Mouse (Mus musculus) embryonic facial prominence, embryonic 15.5 days (tissue): ENCODE measurements around the gene Fhit. TPM values are rescaled to one million over a fixed set of nuclear protein-coding genes. Genes with fewer than 3 reads are reported as not detected.

ENCODE experiments used
- ATAC-seq: fragments of 200-750 bp; cut with Nextera tagmentation; 2 replicates; pipeline ENCODE4 v1.8.0; 2017; ENCODE audit warnings: low read depth, moderate TSS enrichment; ENCODE audit not compliant: insufficient number of reproducible peaks, low FRiP score, low TSS enrichment
- H3K27ac ChIP-seq: fragments of 300-500 bp; sonication (generic); replicated peaks from 2 replicates; pipeline ENCODE4 v1.5.1; 2015; ENCODE audit warnings: mild to moderate bottlenecking, inconsistent platforms
- H3K27me3 ChIP-seq: fragments of 300-500 bp; sonication (generic); 2 replicates; pipeline ENCODE4 v1.6.1; 2015; ENCODE audit warnings: inconsistent platforms
- H3K36me3 ChIP-seq: fragments of 300-500 bp; sonication (generic); 2 replicates; pipeline ENCODE4 v1.6.1; 2015; ENCODE audit warnings: mild to moderate bottlenecking, inconsistent platforms
- H3K4me1 ChIP-seq: fragments of 300-500 bp; sonication (generic); 2 replicates; pipeline ENCODE4 v1.6.1; 2015; ENCODE audit warnings: inconsistent platforms
- H3K4me2 ChIP-seq: fragments of 300-500 bp; sonication (generic); replicated peaks from 2 replicates; pipeline ENCODE4 v1.6.1; 2015; ENCODE audit warnings: mild to moderate bottlenecking, inconsistent platforms
- H3K4me3 ChIP-seq: fragments of 300-500 bp; sonication (generic); replicated peaks from 2 replicates; pipeline ENCODE4 v1.5.1; 2015; ENCODE audit warnings: mild to moderate bottlenecking, inconsistent platforms
- H3K9ac ChIP-seq: fragments of 300-500 bp; sonication (generic); 2 replicates; pipeline ENCODE4 v1.6.1; 2015; ENCODE audit warnings: inconsistent platforms
- H3K9me3 ChIP-seq: fragments of 300-500 bp; sonication (generic); replicated peaks from 2 replicates; pipeline ENCODE4 v1.6.1; 2016; ENCODE audit warnings: inconsistent platforms
- WGBS: fragments of 180-500 bp; shearing (Covaris S2); methylation state at CpG from one replicate; pipeline ENCODE4 v1.1.7; 2015; 5-methylcytosine and 5-hydroxymethylcytosine counted together
- polyA plus RNA-seq: library from polyadenylated mRNA; unstranded; fragments of >200 nt; fragmentation: Nextera tagmentation; extraction: Ambion mirVana; gene quantifications from 2 replicates; pipeline ENCODE4 v1.2.1, GENCODE M21; 2015

Gene Fhit
- polyA plus RNA-seq, 1 experiment from 2014 or later: 8.7 TPM

DNA sequence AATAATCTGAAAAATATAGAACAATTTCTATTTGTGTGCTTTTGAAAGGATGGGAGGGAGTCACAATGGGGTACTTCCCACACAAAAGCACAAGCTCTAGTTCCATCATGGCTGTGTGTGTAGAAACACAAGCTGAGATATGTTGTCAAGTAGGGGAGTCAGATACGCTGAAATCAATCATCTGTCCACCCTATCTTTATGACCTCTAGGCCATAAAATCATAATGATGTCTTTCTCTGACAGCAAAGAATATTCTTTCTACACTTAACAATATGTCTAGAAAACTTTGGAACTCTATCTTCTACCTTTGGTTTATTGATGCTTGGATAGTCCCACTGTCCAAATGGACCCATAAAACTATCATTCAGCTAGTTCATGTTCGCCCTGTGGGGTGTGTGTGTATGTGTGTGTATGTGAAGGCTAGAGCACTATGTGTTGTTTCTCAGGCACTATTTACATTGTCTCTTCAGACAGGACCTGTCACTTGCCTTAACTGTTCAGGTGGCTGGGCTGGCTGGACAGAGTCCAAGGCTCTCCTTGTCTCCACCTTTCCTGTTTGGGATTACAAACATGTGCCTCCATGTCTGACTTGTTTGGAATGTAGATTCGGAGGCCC, 592.8 kb downstream of the Fhit start:
- no peaks in the 10 kb centered on the region for H3K4me1 ChIP-seq
- H3K9ac ChIP-seq: no peak overlapping the region
- H3K9me3 ChIP-seq: no peaks in the 10 kb centered on the region
- 84% methylated on average over 3 of the region's 3 CpGs for WGBS
- no peak overlapping the region for H3K4me2 ChIP-seq
- H3K36me3 ChIP-seq: no peaks in the 10 kb centered on the region
- no peak for ATAC-seq
- H3K4me3 ChIP-seq: no peak overlapping the region
- H3K27ac ChIP-seq: no peak overlapping the region
- H3K27me3 ChIP-seq: no peaks in the 10 kb centered on the region

- H3K4me2 ChIP-seq: no peak overlapping the region
- no peak for ATAC-seq
- WGBS: 76% methylated on average over 2 of the region's 2 CpGs
- H3K27me3 ChIP-seq: no peaks in the 10 kb centered on the region
- H3K4me3 ChIP-seq: no peak overlapping the region
- H3K27ac ChIP-seq: no peak overlapping the region
- no peaks in the 10 kb centered on the region for H3K4me1 ChIP-seq
- H3K36me3 ChIP-seq: no peaks in the 10 kb centered on the region
- H3K9me3 ChIP-seq: no peaks in the 10 kb centered on the region
- no peak overlapping the region for H3K9ac ChIP-seq
These were observed 594.1 kb downstream of the Fhit start for GRCm38 (mm10) chr14:10567771-10568170.

DNA sequence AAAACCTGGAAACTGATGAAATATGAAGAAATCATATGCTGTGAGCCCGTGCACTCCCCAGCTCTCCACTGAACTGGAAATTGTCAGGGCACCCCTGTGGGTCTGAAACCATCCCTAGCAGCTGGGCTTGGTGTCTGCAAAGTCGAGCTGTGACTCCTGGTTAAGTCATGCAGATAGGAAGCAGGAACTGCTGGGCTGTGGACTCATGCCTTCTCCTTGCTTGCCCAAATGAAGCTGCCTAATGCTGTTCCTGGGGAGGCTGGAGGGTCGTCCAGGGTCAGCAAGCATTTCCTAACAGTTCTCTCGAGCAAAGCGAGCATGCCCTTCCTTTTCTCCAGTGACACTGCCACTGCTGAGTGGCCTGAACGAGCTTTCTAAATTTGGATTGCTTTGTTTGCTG, 607.1 kb downstream of the Fhit start:
- Histone ChIP-seq H3K9me3 (no peaks in the 10 kb centered on the region), H3K27me3 (no peaks in the 10 kb centered on the region), H3K36me3 (no peaks in the 10 kb centered on the region), H3K4me1 (no peaks in the 10 kb centered on the region), H3K4me2 (no peak overlapping the region), H3K27ac (no peak overlapping the region), H3K9ac (no peak overlapping the region), H3K4me3 (no peak overlapping the region)
- no peak for ATAC-seq
- WGBS: 40% methylated on average over 6 of the region's 6 CpGs

GRCm38 (mm10) chr14:10548632-10549031, 613.2 kb downstream of the Fhit start:
- H3K4me1 ChIP-seq: no peaks in the 10 kb centered on the region

DNA sequence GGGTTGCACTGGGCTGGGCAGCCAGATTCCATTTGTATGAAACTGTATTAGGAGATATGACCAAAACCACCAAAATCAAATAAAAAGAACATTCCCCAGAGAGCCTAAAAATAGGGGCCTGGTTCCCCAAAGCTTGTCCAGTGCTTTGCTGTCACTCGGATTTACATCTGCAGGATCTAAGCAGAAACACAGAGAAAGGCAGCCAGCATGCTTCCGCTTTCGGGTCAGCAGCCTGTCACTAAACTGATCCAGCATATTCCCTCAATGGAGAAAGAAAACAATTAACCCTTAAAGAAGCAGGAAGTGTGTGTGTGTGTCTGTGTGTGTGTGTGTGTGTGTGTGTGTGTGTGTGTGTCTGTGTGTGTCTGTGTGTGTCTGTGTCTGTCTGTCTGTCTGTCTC, 615.9 kb downstream of the Fhit start:
- no peak for ATAC-seq
- WGBS: 54% methylated on average over 3 of the region's 3 CpGs
- Histone ChIP-seq H3K27me3 (no peaks in the 10 kb centered on the region), H3K4me2 (no peak overlapping the region), H3K9me3 (no peaks in the 10 kb centered on the region), H3K4me3 (no peak overlapping the region), H3K9ac (no peak overlapping the region), H3K4me1 (no peaks in the 10 kb centered on the region), H3K27ac (no peak overlapping the region), H3K36me3 (no peaks in the 10 kb centered on the region)

More at GRCm38 (mm10) chr14:10548632-10549031, 613.2 kb downstream of the Fhit start:
- Histone ChIP-seq H3K36me3 (no peaks in the 10 kb centered on the region), H3K4me2 (no peak overlapping the region), H3K4me3 (no peak overlapping the region), H3K9me3 (no peaks in the 10 kb centered on the region), H3K27ac (no peak overlapping the region), H3K9ac (no peak overlapping the region), H3K27me3 (no peaks in the 10 kb centered on the region)
- WGBS: 73% methylated on average over 2 of the region's 2 CpGs
- ATAC-seq: no peak

DNA sequence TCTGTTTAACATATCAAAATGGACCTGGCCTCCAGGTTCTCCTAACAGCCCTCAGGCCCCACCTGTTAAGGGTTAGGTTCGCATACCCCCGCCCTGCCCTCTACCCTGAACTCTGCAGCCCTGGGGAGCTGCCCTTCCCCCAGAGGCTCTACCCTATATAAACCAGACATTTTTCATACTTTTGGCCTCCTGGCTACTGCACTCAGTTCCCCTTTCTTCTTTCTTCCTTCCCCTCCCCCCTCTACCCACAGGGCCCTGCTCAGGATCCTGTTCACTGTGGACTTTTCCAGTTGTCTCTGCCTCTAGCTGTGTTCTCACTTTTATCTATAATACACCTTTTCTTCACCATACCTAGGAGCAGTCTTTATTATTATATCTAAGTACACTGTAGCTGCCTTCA, 627.0 kb downstream of the Fhit start:
- no peaks in the 10 kb centered on the region for H3K9me3 ChIP-seq
- no peaks in the 10 kb centered on the region for H3K36me3 ChIP-seq
- H3K4me2 ChIP-seq: no peak overlapping the region
- no peak for ATAC-seq
- no peaks in the 10 kb centered on the region for H3K27me3 ChIP-seq
- 43% methylated on average over 2 of the region's 2 CpGs for WGBS
- H3K4me1 ChIP-seq: 0 out of 2 replicates have a peak, but pooled peaks cover 4% of the 10 kb centered on the region
- no peak overlapping the region for H3K9ac ChIP-seq
- H3K4me3 ChIP-seq: no peak overlapping the region
- H3K27ac ChIP-seq: no peak overlapping the region

DNA sequence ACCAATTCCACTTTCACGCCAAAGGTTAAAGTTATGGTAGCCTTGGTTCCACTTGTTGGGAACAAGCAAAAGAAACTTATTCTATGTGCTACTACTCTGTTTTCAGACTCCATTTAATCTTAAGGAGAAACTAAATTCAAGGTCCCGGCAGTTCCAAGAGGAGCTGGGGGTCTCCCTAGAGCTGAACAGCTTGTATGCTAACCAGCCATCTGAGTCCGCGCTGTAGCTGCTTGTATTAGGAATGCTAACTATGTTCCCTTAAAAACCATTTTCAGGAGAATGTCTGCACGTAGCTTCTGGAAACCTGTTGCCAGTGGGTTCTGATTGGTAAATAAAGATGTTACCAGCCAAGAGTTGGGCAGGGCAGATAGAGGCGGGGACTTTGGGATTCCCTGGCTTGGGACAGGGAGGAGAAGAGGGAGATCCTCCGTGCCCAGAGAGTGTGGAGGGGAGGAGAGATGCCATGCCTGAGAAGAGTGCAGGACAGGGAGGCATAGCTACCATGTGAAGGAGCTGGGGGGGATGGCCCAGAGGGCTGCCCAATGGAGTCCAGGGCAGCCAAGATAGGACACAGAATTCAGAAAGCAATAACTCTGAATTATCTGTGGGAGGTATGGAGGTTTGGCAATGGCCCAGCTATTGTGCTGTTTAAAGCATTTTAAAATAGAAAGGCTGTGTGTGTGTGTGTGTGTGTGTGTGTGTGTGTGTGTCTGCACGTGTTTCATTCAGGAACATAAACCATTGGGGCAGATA, 629.9 kb downstream of the Fhit start:
- Histone ChIP-seq H3K36me3 (no peaks in the 10 kb centered on the region), H3K9me3 (no peaks in the 10 kb centered on the region), H3K4me1 (0 out of 2 replicates have a peak, but pooled peaks cover 4% of the 10 kb centered on the region), H3K4me3 (no peak overlapping the region), H3K4me2 (no peak overlapping the region), H3K27me3 (no peaks in the 10 kb centered on the region), H3K27ac (no peak overlapping the region), H3K9ac (no peak overlapping the region)
- ATAC-seq: no peak
- 60% methylated on average over 8 of the region's 8 CpGs for WGBS

DNA sequence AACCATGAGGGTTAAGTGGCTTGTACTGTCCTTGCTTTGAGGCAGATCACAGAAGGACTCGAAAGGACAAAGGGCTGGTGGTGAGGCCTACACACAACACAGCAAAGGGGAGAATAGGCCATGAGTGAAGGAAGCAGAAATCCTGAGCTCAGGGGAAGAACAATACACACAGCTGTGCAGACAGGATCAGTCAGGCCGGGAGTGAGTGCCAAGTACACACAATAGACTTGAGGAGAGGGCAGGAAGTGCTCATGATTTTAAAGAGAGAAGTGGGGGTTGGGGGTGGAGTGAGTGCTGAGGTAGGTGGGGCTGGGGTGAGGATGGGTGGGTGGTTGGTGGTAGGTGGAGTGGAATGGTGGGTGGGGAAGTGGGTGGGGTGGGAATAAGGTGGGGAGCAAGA, 635.0 kb downstream of the Fhit start:
- Histone ChIP-seq H3K4me2 (no peak overlapping the region), H3K36me3 (no peaks in the 10 kb centered on the region), H3K9ac (no peak overlapping the region), H3K4me3 (no peak overlapping the region), H3K27me3 (no peaks in the 10 kb centered on the region), H3K9me3 (no peaks in the 10 kb centered on the region), H3K4me1 (0 out of 2 replicates have a peak, but pooled peaks cover under 1% of the 10 kb centered on the region), H3K27ac (no peak overlapping the region)
- ATAC-seq: no peak
- 45% methylated on average over 2 of the region's 2 CpGs for WGBS

GRCm38 (mm10) chr14:10525786-10526185, 636.0 kb downstream of the Fhit start:
- 63% methylated on average over 4 of the region's 4 CpGs for WGBS
- no peaks in the 10 kb centered on the region for H3K9me3 ChIP-seq
- ATAC-seq: no peak
- H3K9ac ChIP-seq: no peak overlapping the region
- H3K36me3 ChIP-seq: no peaks in the 10 kb centered on the region
- H3K27ac ChIP-seq: no peak overlapping the region
- H3K4me1 ChIP-seq: no peaks in the 10 kb centered on the region
- no peak overlapping the region for H3K4me3 ChIP-seq
- H3K4me2 ChIP-seq: no peak overlapping the region
- no peaks in the 10 kb centered on the region for H3K27me3 ChIP-seq

DNA sequence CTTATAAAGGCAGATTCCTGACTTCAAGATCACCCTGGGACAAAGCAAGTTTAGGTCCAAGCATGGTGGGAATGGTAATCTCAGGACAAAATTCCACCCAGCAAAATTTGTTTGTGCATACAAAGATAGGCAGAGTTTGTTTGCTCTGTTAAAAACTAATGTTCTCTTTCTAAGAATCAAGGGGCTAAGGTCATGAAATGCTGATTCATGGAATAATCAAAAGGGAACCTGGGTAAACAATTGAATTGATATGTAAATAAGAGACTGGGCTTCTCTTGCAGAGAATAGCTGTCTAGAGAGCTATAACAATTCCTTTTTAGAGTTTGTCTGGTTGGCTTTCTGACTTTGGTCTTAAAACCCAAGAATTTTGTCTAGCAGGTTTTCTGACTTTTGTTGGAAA, 647.8 kb downstream of the Fhit start:
- Histone ChIP-seq H3K27me3 (no peaks in the 10 kb centered on the region), H3K9me3 (no peaks in the 10 kb centered on the region), H3K36me3 (no peaks in the 10 kb centered on the region), H3K4me1 (no peaks in the 10 kb centered on the region), H3K4me3 (no peak overlapping the region), H3K27ac (no peak overlapping the region), H3K9ac (no peak overlapping the region), H3K4me2 (no peak overlapping the region)
- ATAC-seq: no peak

DNA sequence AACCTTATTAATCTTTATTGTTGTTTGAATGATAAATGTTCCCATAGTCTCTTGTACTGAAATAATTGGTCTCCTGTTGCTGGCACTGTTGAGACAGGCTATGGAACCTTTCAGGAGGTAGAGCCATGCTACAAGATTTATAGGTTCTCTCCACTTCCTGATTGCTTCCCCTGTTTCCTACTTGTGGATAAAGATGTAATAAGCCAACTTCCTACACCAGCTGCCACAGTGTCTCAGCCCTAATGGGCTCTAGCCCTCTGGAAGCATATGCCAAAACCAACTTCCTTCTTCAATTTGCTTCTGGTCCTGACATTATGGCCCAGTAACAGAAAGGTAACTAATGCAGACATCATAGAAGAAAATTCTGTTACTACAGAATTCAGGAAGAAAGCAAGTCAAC, 652.6 kb downstream of the Fhit start:
- no peak overlapping the region for H3K4me2 ChIP-seq
- H3K9ac ChIP-seq: no peak overlapping the region
- H3K9me3 ChIP-seq: no peaks in the 10 kb centered on the region
- no peaks in the 10 kb centered on the region for H3K4me1 ChIP-seq
- no peak overlapping the region for H3K4me3 ChIP-seq
- H3K27me3 ChIP-seq: no peaks in the 10 kb centered on the region
- H3K36me3 ChIP-seq: no peaks in the 10 kb centered on the region
- no peak overlapping the region for H3K27ac ChIP-seq
- no peak for ATAC-seq

- H3K4me1 ChIP-seq: no peaks in the 10 kb centered on the region
- H3K9me3 ChIP-seq: no peaks in the 10 kb centered on the region
- WGBS: 17% methylated on average over 1 of the region's 1 CpGs
- H3K9ac ChIP-seq: no peak overlapping the region
- no peak overlapping the region for H3K27ac ChIP-seq
- H3K4me3 ChIP-seq: no peak overlapping the region
- H3K27me3 ChIP-seq: no peaks in the 10 kb centered on the region
- no peak overlapping the region for H3K4me2 ChIP-seq
- ATAC-seq: peak; percentile 63; the same call in 1 of the 2 replicates
- no peaks in the 10 kb centered on the region for H3K36me3 ChIP-seq
These were observed 654.3 kb downstream of the Fhit start for GRCm38 (mm10) chr14:10507560-10507959.
